Comparison of ENCODE assay signal across 24 mouse cellular contexts in genomic region chr14:9658445-9658844, GRCm38 (mm10).
"Had no signal": no experiment of that assay in that cellular context is flagged by ENCODE, and none has a peak within 500 bp of the region (broad histone marks: within the 10 kb centered on the region; RNA-seq: fewer than 3 reads in every experiment).

No protein-coding gene starts in this region.

- H3K27ac ChIP-seq: embryonic facial prominence, embryonic 10.5 days; embryonic facial prominence, embryonic 12.5 days; embryonic facial prominence, embryonic 13.5 days; embryonic facial prominence, embryonic 15.5 days; forebrain, embryonic 10.5 days; forebrain, embryonic 12.5 days; forebrain, embryonic 13.5 days; forebrain, embryonic 15.5 days; gastrocnemius, adult 2 months; heart, adult 2 months; heart, embryonic 10.5 days had no signal

- H3K9me3 ChIP-seq: embryonic facial prominence, embryonic 10.5 days; embryonic facial prominence, embryonic 12.5 days; embryonic facial prominence, embryonic 13.5 days; embryonic facial prominence, embryonic 15.5 days; forebrain, embryonic 10.5 days; forebrain, embryonic 12.5 days; forebrain, embryonic 13.5 days; forebrain, embryonic 15.5 days; heart, embryonic 10.5 days had no signal

- H3K36me3 ChIP-seq: embryonic facial prominence, embryonic 10.5 days; embryonic facial prominence, embryonic 12.5 days; embryonic facial prominence, embryonic 13.5 days; embryonic facial prominence, embryonic 15.5 days; forebrain, embryonic 10.5 days; forebrain, embryonic 12.5 days; forebrain, embryonic 15.5 days; heart, embryonic 10.5 days had no signal

- H3K9ac ChIP-seq: embryonic facial prominence, embryonic 12.5 days; embryonic facial prominence, embryonic 13.5 days; embryonic facial prominence, embryonic 15.5 days; forebrain, embryonic 12.5 days; forebrain, embryonic 13.5 days; forebrain, embryonic 15.5 days; forebrain, postnatal 0 days had no signal

- H3K4me3 ChIP-seq: embryonic facial prominence, embryonic 10.5 days; embryonic facial prominence, embryonic 12.5 days; embryonic facial prominence, embryonic 13.5 days; embryonic facial prominence, embryonic 15.5 days; erythroblast, embryonic 14.5 days; forebrain, embryonic 10.5 days; forebrain, embryonic 12.5 days; forebrain, embryonic 13.5 days; forebrain, embryonic 15.5 days; gastrocnemius, adult 2 months; heart, adult 2 months; heart, embryonic 10.5 days had no signal

- H3K4me1 ChIP-seq: embryonic facial prominence, embryonic 10.5 days; embryonic facial prominence, embryonic 12.5 days; embryonic facial prominence, embryonic 13.5 days; embryonic facial prominence, embryonic 15.5 days; forebrain, embryonic 10.5 days; forebrain, embryonic 12.5 days; forebrain, embryonic 13.5 days; forebrain, embryonic 15.5 days; heart, embryonic 10.5 days had no signal

- DNase-seq: cerebellum, adult 9-11 months; cerebellum, postnatal 10 days; cerebellum, postnatal 14 days; cerebellum, postnatal 25 days; cerebellum, postnatal 36 days; embryo, embryonic 11 days; forebrain, postnatal 0 days; gastrocnemius, adult 2 months; gastrocnemius, postnatal 10 days; gastrocnemius, postnatal 14 days; gastrocnemius, postnatal 25 days; gastrocnemius, postnatal 36 days; heart, adult 18-20 months; heart, adult 2 months had no signal
